Mouse (Mus musculus): ENCODE data around the gene Tcf20. TPM values are rescaled to one million over a fixed set of nuclear protein-coding genes. Genes with fewer than 3 reads are reported as not detected.
"Not testable (repeated sequence)": the region's sequence is repeated elsewhere in the genome, so short reads cannot be mapped to it uniquely, and the experiment has no call there.

Gene Tcf20
- polyA plus RNA-seq, 1 experiment = 7.5 TPM

DNA sequence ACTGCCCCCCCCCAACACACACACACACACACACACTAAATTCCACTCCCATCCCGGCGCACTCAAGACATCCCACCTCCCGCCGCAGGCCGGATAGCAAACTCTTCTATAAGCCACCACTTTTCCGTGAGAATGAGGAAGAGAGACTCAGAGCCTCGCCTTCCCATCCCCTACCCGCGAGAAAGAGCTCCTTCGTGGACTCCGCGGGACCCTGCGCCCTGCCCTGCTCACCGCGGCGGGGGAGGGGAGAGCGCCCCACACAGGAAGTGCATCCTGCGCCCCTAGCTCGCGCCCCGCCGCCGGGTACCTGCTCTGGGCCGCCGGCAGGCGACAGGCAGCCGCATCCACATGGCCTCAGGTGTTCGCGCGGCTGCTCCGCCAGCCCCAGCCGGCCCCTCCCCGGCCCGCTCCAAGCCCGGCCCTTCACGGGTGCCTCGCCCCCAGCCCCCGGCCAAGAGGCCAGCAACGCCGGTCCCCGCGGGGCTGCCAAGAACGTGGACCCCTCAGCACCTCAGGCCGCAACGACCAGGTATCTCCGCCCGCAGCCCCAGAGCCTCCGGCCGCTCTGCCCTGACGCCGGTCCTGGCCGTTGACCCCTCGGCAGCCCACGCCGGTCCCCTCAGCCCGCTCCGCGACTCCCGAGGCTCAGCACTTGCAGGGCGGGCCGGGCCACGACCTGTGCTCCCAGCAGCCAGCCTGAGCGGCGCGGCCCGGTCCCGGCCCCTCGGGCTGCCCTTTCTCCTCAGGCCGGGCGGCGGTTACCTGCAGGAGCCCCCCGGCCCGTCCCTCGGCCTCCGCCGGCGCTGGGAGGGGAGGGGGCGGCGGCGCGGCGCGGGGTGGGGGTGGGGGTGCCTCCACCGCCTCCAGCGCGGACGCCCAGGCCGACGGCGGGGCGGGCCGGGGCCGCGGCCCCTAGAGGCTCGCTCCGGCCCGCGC is 88.7 kb downstream of the Tcf20 start:
- no peak for TF ChIP-seq FLI1 (IDR thresholded peaks at IDR 0.05; ENCODE audit: low read length)
- no peak for TF ChIP-seq GATA1 (IDR thresholded peaks at IDR 0.05; ENCODE audit: borderline replicate concordance, low read length)
- Histone ChIP-seq H3K9me3 (no peaks in the 10 kb centered on the region), H3K36me3 (replicated peaks; ENCODE audit: low read length) (no peaks in the 10 kb centered on the region), H3K4me1 (peaks cover 72% of the 10 kb centered on the region), H3K27me3 (replicated peaks) (peaks cover 4% of the 10 kb centered on the region), H3K4me3 (replicated peaks) (peak overlapping the region; percentile 98)

- peak overlapping the region; percentile 98 for H3K4me3 ChIP-seq (replicated peaks)
- peaks cover 4% of the 10 kb centered on the region for H3K27me3 ChIP-seq (replicated peaks)
- peaks cover 72% of the 10 kb centered on the region for H3K4me1 ChIP-seq
Measured at GRCm38 (mm10) chr15:82898141-82898739, 89.4 kb downstream of the Tcf20 start.

DNA sequence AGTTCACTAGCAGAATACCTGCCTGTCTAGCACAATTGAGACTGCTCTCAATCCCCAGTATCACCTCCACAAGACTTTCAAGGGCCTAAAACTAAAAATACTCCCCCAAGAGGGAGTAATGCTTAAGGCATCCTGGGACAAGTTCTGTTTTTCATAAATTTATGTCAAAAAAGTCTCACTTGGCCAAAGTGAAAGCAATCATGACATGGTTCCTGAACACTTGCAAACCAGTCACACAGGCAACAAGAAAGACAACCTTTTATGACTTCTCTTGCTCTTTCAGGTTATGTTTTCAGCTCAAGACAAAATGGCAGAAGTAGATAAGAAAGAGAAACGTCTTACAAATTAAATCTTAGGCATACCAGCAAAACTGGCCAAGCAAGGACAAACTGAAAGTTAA is 91.3 kb downstream of the Tcf20 start:
- Histone ChIP-seq H3K4me3 (replicated peaks) (peak overlapping the region; percentile 35), H3K36me3 (replicated peaks; ENCODE audit: low read length) (peaks cover 2% of the 10 kb centered on the region), H3K4me1 (peaks cover 78% of the 10 kb centered on the region), H3K9me3 (no peaks in the 10 kb centered on the region), H3K27me3 (replicated peaks) (no peaks in the 10 kb centered on the region)
- no peak for TF ChIP-seq GATA1 (IDR thresholded peaks at IDR 0.05; ENCODE audit: borderline replicate concordance, low read length)
- TF ChIP-seq FLI1 (IDR thresholded peaks at IDR 0.05; ENCODE audit: low read length) = no peak

More at GRCm38 (mm10) chr15:82898141-82898739, 89.4 kb downstream of the Tcf20 start:
- Histone ChIP-seq H3K9me3 (no peaks in the 10 kb centered on the region), H3K36me3 (replicated peaks; ENCODE audit: low read length) (no peaks in the 10 kb centered on the region)
- TF ChIP-seq GATA1 (IDR thresholded peaks at IDR 0.05; ENCODE audit: borderline replicate concordance, low read length) (no peak), FLI1 (IDR thresholded peaks at IDR 0.05; ENCODE audit: low read length) (no peak)

DNA sequence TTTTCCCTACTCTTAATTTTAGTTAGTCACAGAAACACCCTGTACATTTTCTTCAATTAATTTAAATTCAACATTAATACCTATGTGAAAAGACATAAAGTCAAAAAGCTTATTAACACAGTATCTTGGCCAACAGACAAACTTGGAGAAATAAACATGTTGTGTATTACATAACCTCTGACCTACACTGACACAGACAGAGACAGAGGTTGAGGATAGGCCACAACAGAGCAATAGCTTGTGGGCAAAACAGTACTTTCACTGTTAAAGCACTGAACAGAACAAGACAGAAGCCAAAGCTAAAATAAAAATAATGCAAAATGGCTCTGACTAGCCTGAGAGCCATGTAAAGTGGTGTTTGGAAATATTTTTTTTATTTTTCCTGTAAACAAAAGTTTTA is 97.2 kb downstream of the Tcf20 start:
- Histone ChIP-seq H3K4me3 (replicated peaks) (no peak overlapping the region), H3K4me1 (peaks cover 77% of the 10 kb centered on the region), H3K9me3 (no peaks in the 10 kb centered on the region), H3K27me3 (replicated peaks) (no peaks in the 10 kb centered on the region), H3K36me3 (replicated peaks; ENCODE audit: low read length) (peaks cover 2% of the 10 kb centered on the region)
- no peak for TF ChIP-seq FLI1 (IDR thresholded peaks at IDR 0.05; ENCODE audit: low read length)

GRCm38 (mm10) chr15:82889426-82889825 is 98.2 kb downstream of the Tcf20 start:
- Histone ChIP-seq H3K27me3 (replicated peaks) (no peaks in the 10 kb centered on the region), H3K36me3 (replicated peaks; ENCODE audit: low read length) (peaks cover 2% of the 10 kb centered on the region), H3K4me3 (replicated peaks) (peak overlapping the region; percentile 33), H3K9me3 (no peaks in the 10 kb centered on the region), H3K4me1 (peaks cover 73% of the 10 kb centered on the region)
- no peak for TF ChIP-seq FLI1 (IDR thresholded peaks at IDR 0.05; ENCODE audit: low read length)
- no peak for TF ChIP-seq GATA1 (IDR thresholded peaks at IDR 0.05; ENCODE audit: borderline replicate concordance, low read length)

DNA sequence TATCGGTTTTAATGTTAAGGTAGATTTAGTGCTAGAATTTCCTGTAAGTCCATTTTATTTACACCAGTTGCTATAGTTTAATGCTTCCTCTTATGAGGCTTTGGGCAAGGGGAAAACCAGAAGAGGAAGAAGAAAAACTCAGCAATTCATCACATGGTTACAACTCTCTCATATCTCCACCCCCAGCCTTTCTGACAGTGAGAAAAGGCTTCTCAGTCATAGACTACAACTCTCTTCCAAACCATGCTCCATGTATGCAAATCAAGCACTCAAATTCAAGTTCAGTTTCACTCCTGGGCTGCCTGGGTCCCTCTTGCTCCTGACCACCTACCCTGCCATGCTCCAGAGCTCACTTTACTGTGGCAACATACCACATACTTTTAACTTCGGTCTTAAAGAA is 99.2 kb downstream of the Tcf20 start:
- H3K27me3 ChIP-seq (replicated peaks) = no peaks in the 10 kb centered on the region
- peaks cover 4% of the 10 kb centered on the region for H3K36me3 ChIP-seq (replicated peaks; ENCODE audit: low read length)
- H3K4me1 ChIP-seq = peaks cover 66% of the 10 kb centered on the region
- H3K9me3 ChIP-seq = no peaks in the 10 kb centered on the region
- peak overlapping the region; percentile 88 for H3K4me3 ChIP-seq (replicated peaks)
- TF ChIP-seq FLI1 (IDR thresholded peaks at IDR 0.05; ENCODE audit: low read length) (no peak), GATA1 (IDR thresholded peaks at IDR 0.05; ENCODE audit: borderline replicate concordance, low read length) (no peak)

DNA sequence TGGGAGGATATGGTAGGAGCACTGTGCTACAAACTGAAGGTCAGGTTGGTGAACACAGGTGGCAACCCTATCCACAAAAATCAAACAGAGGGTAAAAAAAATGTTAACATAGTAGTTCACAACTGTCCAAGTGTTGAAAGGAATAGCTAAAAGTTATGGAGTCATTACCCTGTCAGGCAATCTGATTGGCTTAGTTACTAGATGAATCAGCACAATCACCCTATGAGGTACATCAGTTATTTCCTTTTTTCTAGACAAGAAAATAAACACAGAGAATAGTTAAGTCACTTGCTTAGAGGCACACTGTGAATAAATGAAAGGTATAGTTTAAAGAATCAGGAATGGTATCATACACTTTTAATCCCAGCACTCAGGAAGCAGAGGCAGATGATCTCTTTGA is 110.4 kb downstream of the Tcf20 start:
- Histone ChIP-seq H3K4me1 (peaks cover 47% of the 10 kb centered on the region), H3K9me3 (no peaks in the 10 kb centered on the region), H3K4me3 (replicated peaks) (no peak overlapping the region), H3K27me3 (replicated peaks) (no peaks in the 10 kb centered on the region), H3K36me3 (replicated peaks; ENCODE audit: low read length) (no peaks in the 10 kb centered on the region)
- TF ChIP-seq FLI1 (IDR thresholded peaks at IDR 0.05; ENCODE audit: low read length) = no peak
- no peak for TF ChIP-seq GATA1 (IDR thresholded peaks at IDR 0.05; ENCODE audit: borderline replicate concordance, low read length)

DNA sequence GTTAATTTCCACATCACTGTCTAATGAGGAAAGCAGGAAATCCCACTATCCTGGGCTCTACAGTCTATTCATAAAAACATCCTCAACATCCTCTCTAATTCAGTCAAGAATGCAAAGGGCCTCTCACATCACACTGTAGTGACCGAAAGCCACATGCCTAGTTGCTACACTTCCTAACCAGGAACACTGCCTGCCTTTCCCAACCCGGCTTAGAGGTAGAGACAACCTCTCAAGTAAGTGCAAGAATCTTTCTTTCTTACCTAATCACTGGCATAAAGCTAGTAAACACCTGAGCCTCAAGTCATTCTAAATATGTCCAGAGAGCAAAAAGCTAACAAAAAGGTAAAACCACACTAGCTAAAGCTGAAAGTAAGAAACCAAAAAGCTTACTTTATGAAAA is 110.8 kb downstream of the Tcf20 start:
- no peak for TF ChIP-seq FLI1 (IDR thresholded peaks at IDR 0.05; ENCODE audit: low read length)
- no peak for TF ChIP-seq GATA1 (IDR thresholded peaks at IDR 0.05; ENCODE audit: borderline replicate concordance, low read length)
- no peaks in the 10 kb centered on the region for H3K9me3 ChIP-seq
- H3K4me1 ChIP-seq = peaks cover 47% of the 10 kb centered on the region
- no peaks in the 10 kb centered on the region for H3K27me3 ChIP-seq (replicated peaks)
- no peaks in the 10 kb centered on the region for H3K36me3 ChIP-seq (replicated peaks; ENCODE audit: low read length)
- no peak overlapping the region for H3K4me3 ChIP-seq (replicated peaks)

DNA sequence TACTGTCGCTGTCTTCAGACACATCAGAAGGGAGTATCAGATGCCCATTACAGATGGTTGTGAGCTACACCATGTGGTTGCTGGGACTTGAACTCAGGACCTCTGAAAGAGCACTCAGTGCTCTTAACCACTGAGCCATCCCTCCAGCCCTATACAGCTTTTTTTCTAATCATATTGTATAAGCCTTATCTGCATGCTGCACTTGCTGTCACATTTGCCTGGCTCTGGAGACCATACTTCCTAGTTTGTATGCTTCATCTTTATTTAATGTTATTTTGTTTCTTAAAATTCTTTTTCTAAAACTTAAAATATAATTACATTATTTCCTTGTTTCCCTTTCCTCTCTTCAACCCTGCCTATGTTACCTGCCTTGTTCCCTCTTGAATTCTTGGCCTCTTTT is 115.6 kb downstream of the Tcf20 start:
- Histone ChIP-seq H3K4me1 (peaks cover 67% of the 10 kb centered on the region), H3K36me3 (replicated peaks; ENCODE audit: low read length) (peaks cover 12% of the 10 kb centered on the region), H3K4me3 (replicated peaks) (no peak overlapping the region), H3K27me3 (replicated peaks) (no peaks in the 10 kb centered on the region), H3K9me3 (no peaks in the 10 kb centered on the region)
- TF ChIP-seq GATA1 (IDR thresholded peaks at IDR 0.05; ENCODE audit: borderline replicate concordance, low read length) (no peak), FLI1 (IDR thresholded peaks at IDR 0.05; ENCODE audit: low read length) (no peak)

DNA sequence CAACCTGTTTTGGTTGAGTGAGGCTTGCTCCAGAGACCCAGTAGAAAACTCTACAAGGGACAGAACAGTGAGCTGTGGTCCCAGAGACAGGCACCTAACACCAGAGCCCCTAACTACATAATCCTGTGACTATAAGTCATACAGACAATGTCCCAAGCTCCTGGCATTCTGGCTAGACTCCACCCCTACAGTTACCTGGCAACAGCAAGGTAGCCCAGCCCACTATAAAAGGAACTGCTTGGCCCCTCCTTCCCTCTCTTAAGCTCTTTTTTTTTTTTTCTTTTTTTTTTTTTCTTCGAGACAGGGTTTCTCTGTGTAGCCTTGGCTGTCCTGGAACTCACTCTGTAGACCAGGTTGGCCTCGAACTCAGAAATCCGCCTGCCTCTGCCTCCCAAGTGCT is 121.4 kb downstream of the Tcf20 start:
- peaks cover 52% of the 10 kb centered on the region for H3K4me1 ChIP-seq
- H3K27me3 ChIP-seq (replicated peaks); H3K9me3 ChIP-seq; H3K4me3 ChIP-seq (replicated peaks): not testable (repeated sequence)
- H3K36me3 ChIP-seq (replicated peaks; ENCODE audit: low read length) = peaks cover 24% of the 10 kb centered on the region
